Mouse (Mus musculus): ENCODE measurements at regions not wholly inside any gene's neighbourhood (a gene's known extent, or its start where the extent isn't known, plus 50 kb on each side); places are given as distances from the start of the nearest gene placed in this dataset.

- Histone ChIP-seq H3K4me1 (ENCODE audit: control insufficient read depth, insufficient read depth, low read length) (no peaks in the 10 kb centered on the region), H3K27me3 (ENCODE audit: control insufficient read depth, insufficient read depth, low read length) (no peaks in the 10 kb centered on the region), H3K27ac (ENCODE audit: control insufficient read depth, insufficient read depth, low read depth, low read length) (no peak overlapping the region), H3K4me3 (ENCODE audit: control insufficient read depth, low read depth, low read length) (no peak overlapping the region), H3K36me3 (ENCODE audit: control insufficient read depth, insufficient read depth, low read length) (no peaks in the 10 kb centered on the region)
- TF ChIP-seq CTCF (IDR thresholded peaks at IDR 0.05; ENCODE audit: control insufficient read depth, insufficient read depth, insufficient replicate concordance, low read depth, low read length) (no peak), POLR2A (IDR thresholded peaks at IDR 0.05; ENCODE audit: control insufficient read depth, low read depth, low read length) (no peak)
Observed at GRCm38 (mm10) chr10:24381917-24382316, 158.6 kb downstream of the Moxd1 start.

DNA sequence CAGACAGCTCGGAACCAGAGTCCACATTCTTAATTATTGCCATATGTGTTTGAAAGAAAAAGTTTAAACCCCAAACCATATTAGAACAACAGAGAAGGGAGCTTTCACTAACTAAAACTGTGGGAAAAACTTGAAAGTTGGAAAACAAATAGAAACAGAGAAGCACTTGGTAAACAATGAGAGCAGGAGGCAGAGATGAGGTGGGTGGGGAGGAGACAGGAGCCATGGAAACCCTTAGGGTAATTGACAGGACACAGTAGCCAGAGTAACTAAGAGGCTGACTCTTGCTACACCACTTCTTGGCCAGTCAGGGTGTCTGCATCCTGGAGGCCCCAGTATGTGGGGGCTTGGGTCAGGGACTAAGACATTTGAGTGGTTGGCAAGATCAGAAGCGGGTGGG is 160.7 kb downstream of the Moxd1 start:
- TF ChIP-seq CTCF (IDR thresholded peaks at IDR 0.05; ENCODE audit: control insufficient read depth, insufficient read depth, insufficient replicate concordance, low read depth, low read length) (no peak), POLR2A (IDR thresholded peaks at IDR 0.05; ENCODE audit: control insufficient read depth, low read depth, low read length) (no peak)
- no peak overlapping the region for H3K27ac ChIP-seq (ENCODE audit: control insufficient read depth, insufficient read depth, low read depth, low read length)
- H3K36me3 ChIP-seq (ENCODE audit: control insufficient read depth, insufficient read depth, low read length) = no peaks in the 10 kb centered on the region
- H3K4me3 ChIP-seq (ENCODE audit: control insufficient read depth, low read depth, low read length) = no peak overlapping the region
- H3K4me1 ChIP-seq (ENCODE audit: control insufficient read depth, insufficient read depth, low read length) = no peaks in the 10 kb centered on the region
- no peaks in the 10 kb centered on the region for H3K27me3 ChIP-seq (ENCODE audit: control insufficient read depth, insufficient read depth, low read length)

DNA sequence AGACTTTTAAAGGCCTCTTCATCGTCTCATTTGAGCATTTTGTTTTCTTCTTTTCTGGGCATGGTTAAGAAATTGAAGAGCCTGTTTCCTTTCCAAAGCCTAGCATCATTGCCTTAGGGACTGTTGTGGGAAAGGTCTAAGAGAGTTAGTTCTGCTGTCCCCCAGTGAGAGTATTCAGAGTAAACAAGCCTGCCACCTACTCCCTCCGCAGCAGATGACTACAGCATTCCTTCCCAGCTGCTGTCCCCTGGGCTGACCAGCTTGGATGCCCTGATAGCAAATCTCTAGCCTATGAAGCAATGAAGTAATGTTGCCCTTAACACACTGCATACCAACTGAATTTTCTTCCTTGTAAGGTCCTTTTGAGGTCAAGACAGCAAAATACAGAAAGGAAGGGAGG is 164.9 kb downstream of the Moxd1 start:
- Histone ChIP-seq H3K36me3 (ENCODE audit: control insufficient read depth, insufficient read depth, low read length) (no peaks in the 10 kb centered on the region), H3K27ac (ENCODE audit: control insufficient read depth, insufficient read depth, low read depth, low read length) (no peak overlapping the region), H3K27me3 (ENCODE audit: control insufficient read depth, insufficient read depth, low read length) (no peaks in the 10 kb centered on the region), H3K4me3 (ENCODE audit: control insufficient read depth, low read depth, low read length) (no peak overlapping the region), H3K4me1 (ENCODE audit: control insufficient read depth, insufficient read depth, low read length) (peaks cover 3% of the 10 kb centered on the region; the same call in 1 of the 2 replicates)
- TF ChIP-seq CTCF (IDR thresholded peaks at IDR 0.05; ENCODE audit: control insufficient read depth, insufficient read depth, insufficient replicate concordance, low read depth, low read length) = no peak
- no peak for TF ChIP-seq POLR2A (IDR thresholded peaks at IDR 0.05; ENCODE audit: control insufficient read depth, low read depth, low read length)

- Histone ChIP-seq H3K36me3 (ENCODE audit: control insufficient read depth, insufficient read depth, low read length) (no peaks in the 10 kb centered on the region), H3K27ac (ENCODE audit: control insufficient read depth, insufficient read depth, low read depth, low read length) (peak overlapping the region; percentile 32; the same call in 1 of the 2 replicates), H3K27me3 (ENCODE audit: control insufficient read depth, insufficient read depth, low read length) (no peaks in the 10 kb centered on the region), H3K4me1 (ENCODE audit: control insufficient read depth, insufficient read depth, low read length) (peaks cover 3% of the 10 kb centered on the region; the same call in 1 of the 2 replicates), H3K4me3 (ENCODE audit: control insufficient read depth, low read depth, low read length) (no peak overlapping the region)
- no peak for TF ChIP-seq POLR2A (IDR thresholded peaks at IDR 0.05; ENCODE audit: control insufficient read depth, low read depth, low read length)
- no peak for TF ChIP-seq CTCF (IDR thresholded peaks at IDR 0.05; ENCODE audit: control insufficient read depth, insufficient read depth, insufficient replicate concordance, low read depth, low read length)
Observed at GRCm38 (mm10) chr10:24391039-24391438, 167.7 kb downstream of the Moxd1 start.

DNA sequence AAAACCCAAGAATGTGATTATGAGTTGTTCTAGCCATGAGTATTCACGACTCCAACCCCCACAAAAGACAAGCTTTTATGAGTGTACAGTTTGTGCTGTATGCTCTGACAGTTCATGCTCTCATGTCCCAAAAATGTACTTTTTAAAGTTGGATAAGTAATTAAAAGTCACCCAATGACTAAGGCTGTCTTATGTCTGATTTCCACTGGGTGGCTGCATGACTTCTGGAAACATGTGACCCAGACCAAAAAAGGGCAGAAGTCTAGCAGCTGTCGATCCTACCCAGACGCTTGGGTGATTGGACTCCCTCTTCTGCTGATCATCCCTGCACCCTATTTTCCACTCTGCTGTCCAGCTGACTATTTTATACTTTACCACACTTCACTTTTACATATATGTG is 168.7 kb downstream of the Moxd1 start:
- no peak overlapping the region for H3K4me3 ChIP-seq (ENCODE audit: control insufficient read depth, low read depth, low read length)
- H3K27ac ChIP-seq (ENCODE audit: control insufficient read depth, insufficient read depth, low read depth, low read length) = no peak overlapping the region
- H3K4me1 ChIP-seq (ENCODE audit: control insufficient read depth, insufficient read depth, low read length) = peaks cover 3% of the 10 kb centered on the region; the same call in 1 of the 2 replicates
- no peaks in the 10 kb centered on the region for H3K36me3 ChIP-seq (ENCODE audit: control insufficient read depth, insufficient read depth, low read length)
- TF ChIP-seq CTCF (IDR thresholded peaks at IDR 0.05; ENCODE audit: control insufficient read depth, insufficient read depth, insufficient replicate concordance, low read depth, low read length) (no peak), POLR2A (IDR thresholded peaks at IDR 0.05; ENCODE audit: control insufficient read depth, low read depth, low read length) (no peak)
- no peaks in the 10 kb centered on the region for H3K27me3 ChIP-seq (ENCODE audit: control insufficient read depth, insufficient read depth, low read length)

DNA sequence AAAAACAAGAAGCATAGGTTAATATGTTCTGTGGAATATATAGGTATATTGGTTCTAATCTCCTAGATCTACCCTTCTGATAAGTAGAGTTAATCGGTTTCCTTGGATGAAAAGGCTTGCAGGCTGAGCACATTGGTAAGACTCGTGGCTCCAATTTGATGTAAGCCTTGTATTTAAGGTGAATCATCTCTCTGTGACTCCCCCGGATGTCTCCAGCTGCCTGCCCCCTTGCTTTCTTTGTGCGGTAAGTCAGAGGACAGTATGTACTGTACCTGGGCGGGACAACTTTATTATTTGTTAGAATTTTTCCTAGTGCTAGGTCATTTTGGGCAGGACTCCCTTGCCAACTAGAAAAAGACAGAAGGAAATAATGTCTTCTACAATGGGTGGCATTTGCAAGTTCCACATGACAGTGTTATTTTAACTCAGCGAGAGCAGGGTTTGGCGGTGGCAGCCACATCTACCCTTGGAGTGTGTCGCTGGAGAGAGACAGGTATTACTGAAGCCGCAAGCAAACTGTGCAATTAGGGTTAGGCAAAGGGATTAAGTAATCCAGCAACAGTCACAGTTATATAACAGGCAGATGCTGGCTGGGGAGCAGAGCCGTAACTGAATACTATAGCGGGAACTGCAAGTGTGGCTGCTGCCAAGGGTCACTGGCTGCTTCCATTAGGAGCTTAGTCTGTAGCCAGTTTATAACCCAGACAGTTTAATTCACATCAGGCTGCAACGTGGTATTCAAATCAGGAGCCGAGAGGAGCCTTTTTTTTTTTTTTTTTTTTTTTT is 172.9 kb downstream of the Moxd1 start:
- no peaks in the 10 kb centered on the region for H3K36me3 ChIP-seq (ENCODE audit: control insufficient read depth, insufficient read depth, low read length)
- no peak overlapping the region for H3K4me3 ChIP-seq (ENCODE audit: control insufficient read depth, low read depth, low read length)
- no peaks in the 10 kb centered on the region for H3K27me3 ChIP-seq (ENCODE audit: control insufficient read depth, insufficient read depth, low read length)
- H3K27ac ChIP-seq (ENCODE audit: control insufficient read depth, insufficient read depth, low read depth, low read length) = 0 out of 2 replicates have a peak overlapping the region, but pooled peaks have one; percentile 44
- peaks cover 1% of the 10 kb centered on the region; the same call in 1 of the 2 replicates for H3K4me1 ChIP-seq (ENCODE audit: control insufficient read depth, insufficient read depth, low read length)
- TF ChIP-seq CTCF (IDR thresholded peaks at IDR 0.05; ENCODE audit: control insufficient read depth, insufficient read depth, insufficient replicate concordance, low read depth, low read length) = no peak

DNA sequence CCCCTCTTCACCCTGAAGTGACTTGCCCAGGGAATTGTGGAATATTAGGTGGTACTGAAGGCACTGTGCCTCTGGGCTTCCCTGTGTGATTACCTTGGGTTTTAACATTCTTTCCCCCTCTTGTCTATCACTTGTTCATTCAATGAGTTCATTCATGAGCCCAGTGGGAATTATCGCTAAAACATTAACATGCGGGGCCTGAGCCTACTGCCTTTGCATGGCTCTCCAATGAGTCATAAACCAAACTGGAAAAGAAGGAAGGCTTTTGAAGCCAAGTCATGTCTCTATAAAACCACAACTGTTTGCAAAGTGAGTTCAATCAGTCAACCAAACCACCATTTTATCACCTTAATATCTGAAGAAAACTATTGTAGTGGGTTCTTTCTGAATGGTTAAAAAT is 173.8 kb downstream of the Moxd1 start:
- no peak overlapping the region for H3K27ac ChIP-seq (ENCODE audit: control insufficient read depth, insufficient read depth, low read depth, low read length)
- no peaks in the 10 kb centered on the region; the same call in 1 of the 2 replicates for H3K4me1 ChIP-seq (ENCODE audit: control insufficient read depth, insufficient read depth, low read length)
- no peak overlapping the region for H3K4me3 ChIP-seq (ENCODE audit: control insufficient read depth, low read depth, low read length)
- H3K27me3 ChIP-seq (ENCODE audit: control insufficient read depth, insufficient read depth, low read length) = no peaks in the 10 kb centered on the region
- H3K36me3 ChIP-seq (ENCODE audit: control insufficient read depth, insufficient read depth, low read length) = no peaks in the 10 kb centered on the region
- no peak for TF ChIP-seq POLR2A (IDR thresholded peaks at IDR 0.05; ENCODE audit: control insufficient read depth, low read depth, low read length)
- TF ChIP-seq CTCF (IDR thresholded peaks at IDR 0.05; ENCODE audit: control insufficient read depth, insufficient read depth, insufficient replicate concordance, low read depth, low read length) = no peak
